Mouse (Mus musculus) olfactory bulb, adult 2 months (tissue): ENCODE measurements at regions not wholly inside any gene's neighbourhood (a gene's known extent, or its start where the extent isn't known, plus 50 kb on each side); places are given as distances from the start of the nearest gene placed in this dataset.

ENCODE experiments used
- H3K27ac ChIP-seq: fragments of 200-500 bp; 2 replicates; pipeline ENCODE4 v1.5.1; 2012; ENCODE audit warnings: low read depth, low read length; ENCODE audit not compliant: insufficient read depth
- H3K4me1 ChIP-seq: fragments of 200-500 bp; 2 replicates; pipeline ENCODE4 v1.6.1; 2012; ENCODE audit warnings: low read length; ENCODE audit not compliant: control insufficient read depth, insufficient read depth
- H3K4me3 ChIP-seq: fragments of 200-500 bp; 2 replicates; pipeline ENCODE4 v1.5.1; 2012; ENCODE audit warnings: mild to moderate bottlenecking, low read depth, low read length, moderate library complexity; ENCODE audit not compliant: insufficient read depth
- CTCF ChIP-seq: fragments of 200-500 bp; IDR thresholded peaks from 2 replicates; pipeline ENCODE4 v1.5.1; 2012; ENCODE audit warnings: low read depth, mild to moderate bottlenecking, low read length, moderate library complexity; ENCODE audit not compliant: insufficient read depth
- POLR2A ChIP-seq: fragments of 200-500 bp; IDR thresholded peaks from 2 replicates; pipeline ENCODE4 v1.6.1; 2012; ENCODE audit warnings: mild to moderate bottlenecking, low read depth, low read length, moderate library complexity; ENCODE audit not compliant: insufficient read depth
- WGBS: fragments of 180-500 bp; shearing (Covaris S2); methylation state at CpG from one replicate; pipeline ENCODE4 v1.1.7; 2018; 5-methylcytosine and 5-hydroxymethylcytosine counted together

GRCm38 (mm10) chr14:46516285-46516684 is 125.8 kb upstream of the Bmp4 start:
- no peaks in the 10 kb centered on the region for H3K4me1 ChIP-seq
- no peak overlapping the region for H3K4me3 ChIP-seq
- WGBS = 60% methylated on average over 3 of the region's 3 CpGs
- H3K27ac ChIP-seq = no peak overlapping the region
- no peak for TF ChIP-seq POLR2A
- no peak for TF ChIP-seq CTCF

- Histone ChIP-seq H3K4me1 (no peaks in the 10 kb centered on the region), H3K27ac (no peak overlapping the region), H3K4me3 (no peak overlapping the region)
- TF ChIP-seq POLR2A (no peak), CTCF (no peak)
- WGBS = 90% methylated on average over 4 of the region's 4 CpGs
Measured at GRCm38 (mm10) chr14:46514262-46514932, 123.9 kb upstream of the Bmp4 start.

GRCm38 (mm10) chr14:46512118-46512517 is 121.6 kb upstream of the Bmp4 start:
- Histone ChIP-seq H3K4me1 (no peaks in the 10 kb centered on the region), H3K27ac (no peak overlapping the region), H3K4me3 (no peak overlapping the region)
- WGBS = 95% methylated on average over 1 of the region's 1 CpGs
- TF ChIP-seq POLR2A (no peak), CTCF (no peak)

- Histone ChIP-seq H3K27ac (no peak overlapping the region), H3K4me3 (no peak overlapping the region), H3K4me1 (no peaks in the 10 kb centered on the region)
- 76% methylated on average over 5 of the region's 5 CpGs for WGBS
- TF ChIP-seq CTCF = no peak
Measured at GRCm38 (mm10) chr14:46508871-46509270, 118.4 kb upstream of the Bmp4 start.

- Histone ChIP-seq H3K4me1 (no peaks in the 10 kb centered on the region), H3K4me3 (no peak overlapping the region), H3K27ac (no peak overlapping the region)
- 91% methylated on average over 3 of the region's 3 CpGs for WGBS
- TF ChIP-seq CTCF (no peak), POLR2A (no peak)
Measured at GRCm38 (mm10) chr14:46505266-46505665, 114.8 kb upstream of the Bmp4 start.

- TF ChIP-seq CTCF = no peak
- no peak for TF ChIP-seq POLR2A
- Histone ChIP-seq H3K4me1 (no peaks in the 10 kb centered on the region), H3K4me3 (no peak overlapping the region), H3K27ac (no peak overlapping the region)
- WGBS = 77% methylated on average over 9 of the region's 9 CpGs
Measured at GRCm38 (mm10) chr14:46491601-46492000, 101.1 kb upstream of the Bmp4 start.

GRCm38 (mm10) chr14:46491182-46491581 is 100.7 kb upstream of the Bmp4 start:
- Histone ChIP-seq H3K4me3 (no peak overlapping the region), H3K4me1 (no peaks in the 10 kb centered on the region), H3K27ac (no peak overlapping the region)
- 82% methylated on average over 2 of the region's 2 CpGs for WGBS
- TF ChIP-seq CTCF (no peak), POLR2A (no peak)

- TF ChIP-seq POLR2A (no peak), CTCF (no peak)
- Histone ChIP-seq H3K4me3 (no peak overlapping the region), H3K27ac (no peak overlapping the region), H3K4me1 (no peaks in the 10 kb centered on the region)
- 89% methylated on average over 1 of the region's 1 CpGs for WGBS
Measured at GRCm38 (mm10) chr14:46487551-46487950, 97.1 kb upstream of the Bmp4 start.

GRCm38 (mm10) chr14:46480396-46480795 is 89.9 kb upstream of the Bmp4 start:
- 89% methylated on average over 7 of the region's 7 CpGs for WGBS
- Histone ChIP-seq H3K27ac (no peak overlapping the region), H3K4me1 (no peaks in the 10 kb centered on the region), H3K4me3 (no peak overlapping the region)
- TF ChIP-seq POLR2A = no peak
- TF ChIP-seq CTCF = no peak

GRCm38 (mm10) chr14:46475945-46476344 is 85.5 kb upstream of the Bmp4 start:
- 77% methylated on average over 1 of the region's 1 CpGs for WGBS
- TF ChIP-seq CTCF = no peak
- no peak for TF ChIP-seq POLR2A
- Histone ChIP-seq H3K4me3 (no peak overlapping the region), H3K4me1 (no peaks in the 10 kb centered on the region), H3K27ac (no peak overlapping the region)
